Mouse (Mus musculus) limb, embryonic 11.5 days (tissue): ENCODE measurements around the gene Rsrc1. TPM values are rescaled to one million over a fixed set of nuclear protein-coding genes. Genes with fewer than 3 reads are reported as not detected.

Experiments used
- ATAC-seq: fragments of 200-750 bp; cut with Nextera tagmentation; 2 replicates; pipeline ENCODE4 v1.8.0; 2017; ENCODE audit warnings: low read depth; ENCODE audit not compliant: insufficient number of reproducible peaks, low FRiP score, low TSS enrichment
- DNase-seq: peaks from one replicate; pipeline ENCODE4 v3.0.0-alpha.2; 2015; ENCODE audit warnings: low spot score
- H3K27ac ChIP-seq: fragments of 300-500 bp; sonication (generic); replicated peaks from 2 replicates; pipeline ENCODE4 v1.5.1; 2014; ENCODE audit warnings: low read depth, mild to moderate bottlenecking, low read length
- H3K27me3 ChIP-seq: fragments of 300-500 bp; sonication (generic); 2 replicates; pipeline ENCODE4 v1.6.1; 2014; ENCODE audit warnings: mild to moderate bottlenecking, low read length, mixed read lengths; ENCODE audit not compliant: control insufficient read depth, insufficient read depth
- H3K36me3 ChIP-seq: fragments of 300-500 bp; sonication (generic); 2 replicates; pipeline ENCODE4 v1.6.1; 2014; ENCODE audit warnings: mild to moderate bottlenecking, low read length, moderate library complexity, mixed read lengths; ENCODE audit not compliant: control insufficient read depth, insufficient read depth
- H3K4me1 ChIP-seq: fragments of 300-500 bp; sonication (generic); 2 replicates; pipeline ENCODE4 v1.6.1; 2014; ENCODE audit warnings: low read length, mixed read lengths; ENCODE audit not compliant: control insufficient read depth, insufficient read depth
- H3K4me2 ChIP-seq: fragments of 300-500 bp; sonication (generic); 2 replicates; pipeline ENCODE4 v1.6.1; 2014; ENCODE audit warnings: low read depth, mild to moderate bottlenecking, moderate library complexity; ENCODE audit not compliant: severe bottlenecking
- H3K4me3 ChIP-seq: fragments of 300-500 bp; sonication (generic); 2 replicates; pipeline ENCODE4 v1.5.1; 2014; ENCODE audit warnings: low read depth, low read length
- H3K9ac ChIP-seq: fragments of 300-500 bp; sonication (generic); 2 replicates; pipeline ENCODE4 v1.6.1; 2014; ENCODE audit warnings: mild to moderate bottlenecking, low read length
- H3K9me3 ChIP-seq: fragments of 300-500 bp; sonication (generic); 2 replicates; pipeline ENCODE4 v1.6.1; 2016; ENCODE audit warnings: low read length; ENCODE audit not compliant: control insufficient read depth
- WGBS: fragments of 180-500 bp; shearing (Covaris S2); extraction: QIAGEN DNeasy Blood & Tissue Kit; methylation state at CpG from one replicate; pipeline ENCODE4 v1.1.7; 2014; 5-methylcytosine and 5-hydroxymethylcytosine counted together
- polyA plus RNA-seq: library from polyadenylated mRNA; unstranded; fragments of >200 nt; fragmentation: Nextera tagmentation; extraction: Ambion mirVana; gene quantifications from 2 replicates; pipeline ENCODE4 v1.2.1, GENCODE M21; 2014

Gene Rsrc1
- polyA plus RNA-seq, 1 experiment from 2014 or later = 62.7 TPM

DNA sequence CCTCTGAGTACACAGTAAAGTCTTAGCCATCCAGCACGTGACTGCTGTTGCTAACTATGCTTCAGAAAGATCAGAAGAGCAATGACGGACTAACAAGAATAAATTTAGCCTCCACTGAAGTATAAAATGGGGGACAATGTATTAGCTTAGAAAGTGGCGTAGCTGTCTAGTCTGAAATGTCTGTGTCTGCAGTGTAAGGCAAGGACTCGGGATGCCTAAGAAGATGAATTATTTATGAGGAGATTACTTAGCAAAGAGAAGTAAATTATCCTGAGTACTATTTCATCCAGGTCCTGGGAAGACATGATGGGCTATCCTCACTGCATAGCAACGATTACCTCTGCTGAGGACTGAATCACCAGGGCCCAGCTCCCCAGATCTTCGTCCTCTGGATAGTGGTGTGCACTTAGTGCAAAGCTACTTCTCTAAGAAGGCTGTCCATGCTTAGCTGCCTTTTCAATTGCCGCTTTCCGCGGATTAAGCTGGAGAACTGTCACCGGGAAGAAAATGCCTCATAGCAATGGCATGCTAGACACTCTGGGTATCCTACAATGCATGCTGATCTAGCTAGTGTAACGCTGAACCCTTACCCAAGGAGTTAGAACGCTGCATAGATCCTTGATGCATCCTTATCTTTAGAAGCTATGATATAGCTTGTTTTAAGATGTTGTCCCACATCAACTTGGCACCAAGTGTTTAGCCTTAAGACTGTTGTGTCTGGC lies 370.4 kb downstream of the Rsrc1 start:
- H3K27ac ChIP-seq = no peak overlapping the region
- DNase-seq (no peak), ATAC-seq (no peak)

GRCm38 (mm10) chr3:67352128-67352762 lies 371.1 kb downstream of the Rsrc1 start:
- ATAC-seq (no peak), DNase-seq (peak; percentile 60)
- no peak overlapping the region for H3K9ac ChIP-seq
- no peaks in the 10 kb centered on the region for H3K27me3 ChIP-seq
- H3K4me1 ChIP-seq = no peaks in the 10 kb centered on the region
- no peak overlapping the region for H3K27ac ChIP-seq
- H3K36me3 ChIP-seq = no peaks in the 10 kb centered on the region
- no peaks in the 10 kb centered on the region for H3K9me3 ChIP-seq
- H3K4me3 ChIP-seq = no peak overlapping the region
- WGBS = 28% methylated on average over 5 of the region's 5 CpGs
- H3K4me2 ChIP-seq = no peak overlapping the region

More for the DNA sequence above, 370.4 kb downstream of the Rsrc1 start:
- H3K4me1 ChIP-seq = no peaks in the 10 kb centered on the region
- WGBS = 84% methylated on average over 12 of the region's 12 CpGs
- H3K4me2 ChIP-seq = no peak overlapping the region
- H3K36me3 ChIP-seq = no peaks in the 10 kb centered on the region
- H3K4me3 ChIP-seq = no peak overlapping the region
- H3K27me3 ChIP-seq = no peaks in the 10 kb centered on the region
- H3K9ac ChIP-seq = no peak overlapping the region
- H3K9me3 ChIP-seq = no peaks in the 10 kb centered on the region

DNA sequence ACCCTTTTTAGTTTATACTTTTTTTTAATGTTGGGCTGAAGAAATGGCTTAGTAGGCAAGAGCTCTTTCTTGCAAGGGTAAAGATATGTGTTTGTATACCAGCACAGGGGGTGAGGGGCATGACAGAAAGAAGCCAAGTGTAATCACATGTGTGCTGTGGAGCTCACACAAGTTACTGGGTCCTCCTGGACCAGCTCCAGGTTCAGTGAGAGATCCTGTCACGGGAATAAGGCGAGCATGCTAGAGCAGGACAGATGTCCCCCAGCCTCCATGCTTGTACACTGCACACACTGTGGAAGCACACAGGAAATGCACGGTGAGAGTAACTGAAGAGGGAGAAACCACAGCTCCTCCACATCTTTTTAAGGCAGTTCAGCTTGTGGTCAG lies 371.6 kb downstream of the Rsrc1 start:
- Histone ChIP-seq H3K4me2 (no peak overlapping the region), H3K4me3 (no peak overlapping the region), H3K4me1 (no peaks in the 10 kb centered on the region), H3K36me3 (no peaks in the 10 kb centered on the region), H3K9me3 (no peaks in the 10 kb centered on the region), H3K27ac (no peak overlapping the region), H3K9ac (no peak overlapping the region), H3K27me3 (no peaks in the 10 kb centered on the region)
- ATAC-seq (no peak), DNase-seq (no peak)
- 89% methylated on average over 3 of the region's 3 CpGs for WGBS

- Histone ChIP-seq H3K27me3 (no peaks in the 10 kb centered on the region), H3K4me2 (no peak overlapping the region), H3K27ac (no peak overlapping the region), H3K9me3 (no peaks in the 10 kb centered on the region), H3K9ac (no peak overlapping the region), H3K4me3 (no peak overlapping the region), H3K4me1 (no peaks in the 10 kb centered on the region), H3K36me3 (no peaks in the 10 kb centered on the region)
- DNase-seq = no peak
- WGBS = 82% methylated on average over 7 of the region's 7 CpGs
- no peak for ATAC-seq
Observed at GRCm38 (mm10) chr3:67358376-67358775, 377.2 kb downstream of the Rsrc1 start.

GRCm38 (mm10) chr3:67366087-67366892 lies 385.1 kb downstream of the Rsrc1 start:
- Histone ChIP-seq H3K4me1 (no peaks in the 10 kb centered on the region), H3K9me3 (no peaks in the 10 kb centered on the region), H3K9ac (no peak overlapping the region), H3K4me3 (no peak overlapping the region), H3K4me2 (no peak overlapping the region), H3K27me3 (no peaks in the 10 kb centered on the region), H3K27ac (no peak overlapping the region), H3K36me3 (no peaks in the 10 kb centered on the region)
- ATAC-seq (no peak), DNase-seq (no peak)
- WGBS = 73% methylated on average over 4 of the region's 4 CpGs

DNA sequence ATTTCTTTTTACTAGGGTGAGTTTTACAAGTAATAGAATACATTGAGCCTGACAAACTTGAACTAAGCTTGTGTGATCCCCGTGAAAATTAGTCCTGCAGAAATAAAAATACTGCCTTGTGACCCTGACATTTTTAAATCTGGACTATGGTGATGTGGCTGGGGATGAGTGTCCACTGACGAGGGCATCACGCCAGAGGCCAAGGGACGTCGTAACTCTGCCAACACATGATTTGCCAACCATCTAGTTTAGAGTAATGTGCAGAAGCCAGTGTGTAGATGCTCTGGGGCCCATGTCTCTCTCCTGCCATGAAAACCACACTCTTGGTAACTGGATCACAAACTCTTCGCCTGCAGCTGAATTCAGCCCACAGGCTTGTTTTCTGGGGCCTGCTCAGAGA lies 386.3 kb downstream of the Rsrc1 start:
- no peaks in the 10 kb centered on the region for H3K4me1 ChIP-seq
- H3K36me3 ChIP-seq = no peaks in the 10 kb centered on the region
- H3K9me3 ChIP-seq = no peaks in the 10 kb centered on the region
- DNase-seq (no peak), ATAC-seq (no peak)
- no peak overlapping the region for H3K9ac ChIP-seq
- 54% methylated on average over 6 of the region's 6 CpGs for WGBS
- no peak overlapping the region for H3K4me3 ChIP-seq
- H3K27me3 ChIP-seq = no peaks in the 10 kb centered on the region; the same call in 1 of the 2 replicates
- no peak overlapping the region for H3K27ac ChIP-seq
- no peak overlapping the region for H3K4me2 ChIP-seq

GRCm38 (mm10) chr3:67369407-67370079 lies 388.4 kb downstream of the Rsrc1 start:
- no peaks in the 10 kb centered on the region; the same call in 1 of the 2 replicates for H3K27me3 ChIP-seq
- no peaks in the 10 kb centered on the region for H3K4me1 ChIP-seq
- DNase-seq (no peak), ATAC-seq (no peak)
- no peak overlapping the region for H3K9ac ChIP-seq
- H3K36me3 ChIP-seq = no peaks in the 10 kb centered on the region
- 84% methylated on average over 5 of the region's 5 CpGs for WGBS
- no peak overlapping the region for H3K4me2 ChIP-seq
- H3K4me3 ChIP-seq = no peak overlapping the region
- no peaks in the 10 kb centered on the region for H3K9me3 ChIP-seq
- H3K27ac ChIP-seq = no peak overlapping the region

DNA sequence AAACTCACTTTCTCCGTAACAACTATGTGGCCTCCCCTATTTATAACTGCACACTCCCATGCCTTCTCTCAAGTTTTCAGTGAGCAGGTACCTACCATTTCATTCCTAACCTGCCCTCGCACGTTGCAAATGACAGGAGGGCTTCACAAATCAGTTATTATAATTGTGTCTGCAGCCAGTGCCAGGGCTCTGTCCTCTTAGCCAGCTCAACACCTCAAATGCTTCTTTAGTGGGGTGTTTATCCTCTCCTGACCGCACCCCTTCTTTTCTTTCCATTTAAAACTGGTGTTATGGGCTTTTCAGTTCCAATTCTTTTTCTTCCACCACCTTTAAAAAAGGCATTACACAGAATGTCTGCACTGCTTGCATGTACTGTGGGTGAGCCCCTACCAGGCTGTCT lies 391.0 kb downstream of the Rsrc1 start:
- Histone ChIP-seq H3K9me3 (no peaks in the 10 kb centered on the region), H3K36me3 (no peaks in the 10 kb centered on the region), H3K27me3 (no peaks in the 10 kb centered on the region; the same call in 1 of the 2 replicates), H3K27ac (no peak overlapping the region), H3K4me3 (no peak overlapping the region), H3K4me2 (no peak overlapping the region), H3K9ac (no peak overlapping the region), H3K4me1 (no peaks in the 10 kb centered on the region)
- WGBS = 71% methylated on average over 4 of the region's 4 CpGs
- ATAC-seq = no peak
- no peak for DNase-seq
